ENCODE assay signal across 16 mouse cellular contexts in the genomic region with DNA sequence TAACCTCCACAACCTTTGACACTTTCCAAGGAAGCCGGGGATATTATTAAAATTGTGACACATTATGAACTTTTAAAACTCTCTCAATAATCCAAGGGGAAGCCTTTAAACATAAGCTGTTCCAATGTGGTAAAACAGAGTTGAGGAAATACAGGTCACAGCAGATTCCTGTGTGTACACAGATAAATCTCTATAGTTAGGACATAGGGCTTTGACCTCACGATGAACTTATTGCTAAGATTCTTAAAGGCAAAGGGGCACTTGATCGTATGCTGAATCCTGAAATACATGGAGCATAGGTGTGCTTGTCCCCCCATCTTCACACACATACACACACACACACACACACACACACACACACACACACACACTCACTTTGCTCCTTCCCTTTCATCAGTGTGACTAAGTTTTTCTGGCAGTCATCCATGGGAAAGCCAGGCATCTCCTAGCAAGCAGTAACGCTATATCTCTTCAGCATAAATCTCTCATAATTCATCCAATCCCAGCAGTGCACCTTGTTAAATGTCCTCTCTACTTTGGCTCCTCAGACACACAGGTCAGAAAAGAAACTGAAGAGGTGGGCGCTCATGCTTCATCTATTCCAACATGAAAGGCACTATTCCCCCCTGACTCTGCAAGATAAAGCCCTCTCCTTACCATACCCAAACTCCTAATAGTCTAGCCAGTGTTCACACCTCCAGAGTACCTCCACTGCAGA.
DNase-seq lines count a peak whose midpoint lies in the region; ATAC-seq and TF ChIP-seq lines count a peak whose summit lies in the region.
"Had no signal": no experiment of that assay in that cellular context is flagged by ENCODE, and none has a peak within 500 bp of the region (broad histone marks: within the 10 kb centered on the region; RNA-seq: fewer than 3 reads in every experiment).

No protein-coding gene starts in this region.

- no peaks in the 10 kb centered on the region for H3K36me3 ChIP-seq in heart, embryonic 16.5 days (ENCODE audit: control insufficient read depth, insufficient read depth)
- peaks cover 13% of the 10 kb centered on the region for H3K36me3 ChIP-seq in heart, adult 2 months (ENCODE audit: control insufficient read depth, insufficient read depth, low read length)
- no peaks in the 10 kb centered on the region for H3K36me3 ChIP-seq in hindbrain, embryonic 12.5 days
- H3K36me3 ChIP-seq: forebrain, embryonic 12.5 days; limb, embryonic 10.5 days; neural tube, embryonic 12.5 days had no signal

- no peaks in the 10 kb centered on the region for H3K9me3 ChIP-seq in heart, embryonic 16.5 days (replicated peaks; ENCODE audit: control insufficient read depth, low read length)
- H3K9me3 ChIP-seq in hindbrain, embryonic 12.5 days (replicated peaks): no peaks in the 10 kb centered on the region
- H3K9me3 ChIP-seq: forebrain, embryonic 12.5 days; limb, embryonic 10.5 days; neural tube, embryonic 12.5 days had no signal

- no peak for TF ChIP-seq EP300 in heart, adult 2 months (IDR thresholded peaks at IDR 0.05; ENCODE audit: insufficient read depth, low read depth, low read length)

- WGBS in heart, embryonic 16.5 days: 40% methylated on average over 5 of the region's 5 CpGs
- WGBS in heart, adult 2 months: 44% methylated on average over 5 of the region's 5 CpGs
- WGBS in hindbrain, embryonic 12.5 days: 93% methylated on average over 5 of the region's 5 CpGs

- no peak for TF ChIP-seq CTCF in heart, adult 2 months (IDR thresholded peaks at IDR 0.05)

- peak overlapping the region; percentile 47 for H3K27ac ChIP-seq in heart, embryonic 16.5 days (ENCODE audit: low read length)
- no peak overlapping the region for H3K27ac ChIP-seq in heart, adult 2 months
- H3K27ac ChIP-seq in hindbrain, embryonic 12.5 days: no peak overlapping the region
- H3K27ac ChIP-seq: forebrain, embryonic 12.5 days; limb, embryonic 10.5 days; neural tube, embryonic 12.5 days had no signal

- intact Hi-C loops in heart, adult 2 months (cut with DNase I): no loop called here

- no peak overlapping the region for H3K4me3 ChIP-seq in heart, embryonic 16.5 days (ENCODE audit: low read length)
- no peak overlapping the region for H3K4me3 ChIP-seq in heart, adult 2 months
- H3K4me3 ChIP-seq in hindbrain, embryonic 12.5 days: no peak overlapping the region
- H3K4me3 ChIP-seq: forebrain, embryonic 12.5 days; limb, embryonic 10.5 days; neural tube, embryonic 12.5 days had no signal

- H3K4me2 ChIP-seq in heart, embryonic 16.5 days (ENCODE audit: low read depth, low read length): no peak overlapping the region
- no peak overlapping the region for H3K4me2 ChIP-seq in hindbrain, embryonic 12.5 days (replicated peaks)
- H3K4me2 ChIP-seq: forebrain, embryonic 12.5 days; neural tube, embryonic 12.5 days had no signal

- ATAC-seq in heart, embryonic 16.5 days (replicated peaks; ENCODE audit: extremely low read depth, insufficient read depth, low FRiP score): no peak
- ATAC-seq in hindbrain, embryonic 12.5 days (ENCODE audit: low FRiP score): no peak
- ATAC-seq: midbrain, embryonic 16.5 days had no signal

- TF ChIP-seq POLR2A in heart, adult 2 months (IDR thresholded peaks at IDR 0.05; ENCODE audit: insufficient read depth, low read depth, low read length): no peak

- no peaks in the 10 kb centered on the region for H3K27me3 ChIP-seq in heart, embryonic 16.5 days (ENCODE audit: control insufficient read depth, insufficient read depth, low read length)
- H3K27me3 ChIP-seq in heart, adult 2 months (ENCODE audit: control insufficient read depth, insufficient read depth, low read length): no peaks in the 10 kb centered on the region
- no peaks in the 10 kb centered on the region for H3K27me3 ChIP-seq in hindbrain, embryonic 12.5 days
- H3K27me3 ChIP-seq: CH12.LX; forebrain, embryonic 12.5 days; neural tube, embryonic 12.5 days had no signal

- peaks cover 23% of the 10 kb centered on the region for H3K4me1 ChIP-seq in heart, embryonic 16.5 days (ENCODE audit: control insufficient read depth, insufficient read depth, low read length)
- H3K4me1 ChIP-seq in heart, adult 2 months (ENCODE audit: control insufficient read depth, insufficient read depth, low read length): peaks cover 5% of the 10 kb centered on the region
- no peaks in the 10 kb centered on the region for H3K4me1 ChIP-seq in hindbrain, embryonic 12.5 days
- H3K4me1 ChIP-seq: neural tube, embryonic 12.5 days had no signal

- H3K79me2 ChIP-seq in heart, adult 2 months (replicated peaks; ENCODE audit: control insufficient read depth, insufficient read depth, low read length): peaks cover 2% of the 10 kb centered on the region

- DNase-seq in heart, adult 2 months: no peak
- peak; percentile 59 for DNase-seq in urinary bladder, postnatal 14 days (ENCODE audit: low spot score)
- DNase-seq in urinary bladder, adult 2 months (ENCODE audit: low spot score): no peak
- DNase-seq in adrenal gland, postnatal 36 days: peak; percentile 56 to 64
- no peak for DNase-seq in cerebellum, postnatal 14 days
- DNase-seq in ovary, postnatal 14 days (ENCODE audit: low spot score): no peak
- DNase-seq: cerebellum, adult 11-12 months; kidney, postnatal 10 days; thymus, adult 18-20 months had no signal

- no peak overlapping the region for H3K9ac ChIP-seq in heart, embryonic 16.5 days (ENCODE audit: low read length)
- no peak overlapping the region for H3K9ac ChIP-seq in heart, adult 2 months (ENCODE audit: low read depth, low read length)
- no peak overlapping the region for H3K9ac ChIP-seq in hindbrain, embryonic 12.5 days
- H3K9ac ChIP-seq: forebrain, embryonic 12.5 days; neural tube, embryonic 12.5 days had no signal

Comparison
In these comparisons a context has a peak if more than half of its experiments do, and no peak if none do; other contexts are left out.
1. DNase-seq: peak in urinary bladder, postnatal 14 days (single experiment) and adrenal gland, postnatal 36 days (2 of 2); none in heart, adult 2 months (0 of 2), urinary bladder, adult 2 months (single experiment), cerebellum, postnatal 14 days (0 of 2) and ovary, postnatal 14 days (single experiment).